1 mouse cellular context compared by ENCODE assay signal in genomic region chr2:4882249-4882791, GRCm38 (mm10).
TF ChIP-seq lines count a peak whose summit lies in the region.

No protein-coding gene starts in this region.

TF ChIP-seq in CH12.LX, 34 proteins besides CTCF, POLR2A, EP300 and RAD21 (continued from another document):
- TF ChIP-seq SIN3A (IDR thresholded peaks at IDR 0.05; ENCODE audit: low read length), result peak; percentile 83
- no peak for TF ChIP-seq RCOR1 (conservative IDR thresholded peaks at IDR 0.05; ENCODE audit: low read depth, low read length)
- peak; percentile 1; the same call in 1 of the 2 replicates for TF ChIP-seq CHD2 (IDR thresholded peaks at IDR 0.05; ENCODE audit: low read length)
- no peak for TF ChIP-seq CHD1 (IDR thresholded peaks at IDR 0.05; ENCODE audit: low read depth, low read length)
- no peak for TF ChIP-seq ZC3H11A (IDR thresholded peaks at IDR 0.05; ENCODE audit: low read depth, low read length)
- no peak for TF ChIP-seq SMC3 (IDR thresholded peaks at IDR 0.05; ENCODE audit: low read depth, low read length)
- TF ChIP-seq MAFK (IDR thresholded peaks at IDR 0.05; ENCODE audit: insufficient replicate concordance, low read length), result no peak
- TF ChIP-seq USF1 (IDR thresholded peaks at IDR 0.05; ENCODE audit: low read depth, low read length), result no peak
- TF ChIP-seq USF2 (conservative IDR thresholded peaks at IDR 0.05; ENCODE audit: low read depth, low read length), result no peak
- no peak for TF ChIP-seq JUN (IDR thresholded peaks at IDR 0.05; ENCODE audit: insufficient read depth, low read depth, low read length)
- TF ChIP-seq MYC (IDR thresholded peaks at IDR 0.05; ENCODE audit: low read depth, low read length), result 0 out of 2 replicates have a peak, but pooled peaks have one; percentile 28
- no peak for TF ChIP-seq GABPA (IDR thresholded peaks at IDR 0.05; ENCODE audit: insufficient replicate concordance, low read depth, low read length)
- peak; percentile 76 for TF ChIP-seq MXI1 (IDR thresholded peaks at IDR 0.05; ENCODE audit: low read depth, low read length)
- TF ChIP-seq ELF1 (IDR thresholded peaks at IDR 0.05; ENCODE audit: low read depth, low read length), result 0 out of 2 replicates have a peak, but pooled peaks have one; percentile 17
- TF ChIP-seq NRF1 (IDR thresholded peaks at IDR 0.05; ENCODE audit: low read depth, low read length), result peak; percentile 49; the same call in 1 of the 2 replicates
- TF ChIP-seq HCFC1 (IDR thresholded peaks at IDR 0.05; ENCODE audit: low read depth, low read length), result no peak; the same call in 1 of the 2 replicates
- no peak for TF ChIP-seq ZNF384 (IDR thresholded peaks at IDR 0.05; ENCODE audit: low read depth, low read length)
- TF ChIP-seq ZMIZ1 (IDR thresholded peaks at IDR 0.05; ENCODE audit: low read depth, low read length), result peak; percentile 73; the same call in 1 of the 2 replicates
- no peak for TF ChIP-seq POLR2AphosphoS2 (IDR thresholded peaks at IDR 0.05; ENCODE audit: low read depth, low read length)
